Mouse (Mus musculus) heart, postnatal 36 days (tissue): ENCODE measurements at regions not wholly inside any gene's neighbourhood (a gene's known extent, or its start where the extent isn't known, plus 50 kb on each side); places are given as distances from the start of the nearest gene placed in this dataset.
"Not testable (repeated sequence)": the region's sequence is repeated elsewhere in the genome, so short reads cannot be mapped to it uniquely, and the experiment has no call there.

Source experiments
- DNase-seq, 2 experiments: peaks; one replicate each; pipeline ENCODE4 v3.0.0; 2021 to 2022
- intact Hi-C: fragments of 180-260 bp; cut with DNase I; formaldehyde crosslinking; loops from one replicate; pipeline ENCODE4 v1.15.1; 2025

- intact Hi-C loops = no loop called here
- DNase-seq = no peak
These were observed 248.5 kb downstream of the Setd4 start for GRCm38 (mm10) chr16:93355204-93355899.

GRCm38 (mm10) chr16:93353971-93354370, 249.9 kb downstream of the Setd4 start:
- intact Hi-C loops = no loop called here
- DNase-seq = no peak

GRCm38 (mm10) chr16:93344555-93344954, 259.3 kb downstream of the Setd4 start:
- no peak for DNase-seq
- intact Hi-C loops = no loop called here

GRCm38 (mm10) chr16:93342701-93343100, 261.2 kb downstream of the Setd4 start:
- no peak for DNase-seq
- intact Hi-C loops = no loop called here

- no peak for DNase-seq
- intact Hi-C loops = no loop called here
These were observed 262.1 kb downstream of the Setd4 start for GRCm38 (mm10) chr16:93341791-93342190.

- intact Hi-C loops = no loop called here
- no peak for DNase-seq
These were observed 265.1 kb downstream of the Setd4 start for GRCm38 (mm10) chr16:93338806-93339205.

- no peak for DNase-seq
- intact Hi-C loops = no loop called here
These were observed 268.3 kb downstream of the Setd4 start for GRCm38 (mm10) chr16:93335322-93336111.

- no peak for DNase-seq
- intact Hi-C loops = no loop called here
These were observed 270.2 kb downstream of the Setd4 start for GRCm38 (mm10) chr16:93333654-93334053.

GRCm38 (mm10) chr16:93328680-93329395, 275.0 kb downstream of the Setd4 start:
- DNase-seq = no peak
- intact Hi-C loops = no loop called here

GRCm38 (mm10) chr16:93324911-93325310, 279.0 kb downstream of the Setd4 start:
- DNase-seq = no peak
- intact Hi-C loops = no loop called here

- intact Hi-C loops = no loop called here
- DNase-seq = no peak
These were observed 280.7 kb downstream of the Setd4 start for GRCm38 (mm10) chr16:93323172-93323571.

- intact Hi-C loops = no loop called here
- no peak for DNase-seq
These were observed 284.3 kb downstream of the Setd4 start for GRCm38 (mm10) chr16:93319581-93319980.

GRCm38 (mm10) chr16:93311644-93312043, 292.2 kb downstream of the Setd4 start:
- DNase-seq = no peak
- intact Hi-C loops = loop anchor here (5.0 kb wide), 1 partner anchor 141 kb away; no protein-coding TSS in a partner anchor

- DNase-seq = no peak
- intact Hi-C loops = no loop called here
These were observed 295.1 kb downstream of the Setd4 start for GRCm38 (mm10) chr16:93308666-93309360.

- DNase-seq = no peak
- intact Hi-C loops = no loop called here
These were observed 296.9 kb downstream of the Setd4 start for GRCm38 (mm10) chr16:93306951-93307350.

GRCm38 (mm10) chr16:93306140-93306539, 297.7 kb downstream of the Setd4 start:
- intact Hi-C loops, DNase-seq: not testable (repeated sequence)

- no peak for DNase-seq
- intact Hi-C loops = no loop called here
These were observed 309.4 kb downstream of the Setd4 start for GRCm38 (mm10) chr16:93294430-93294829.

- peak; percentile 60 to 65 for DNase-seq
- intact Hi-C loops = loop anchor here (1.0 kb wide), 3 partner anchors 161 to 728 kb away; no protein-coding TSS in a partner anchor
These were observed 310.8 kb downstream of the Setd4 start for GRCm38 (mm10) chr16:93292965-93293653.

GRCm38 (mm10) chr16:93292181-93292834, 311.6 kb downstream of the Setd4 start:
- DNase-seq = no peak

GRCm38 (mm10) chr16:93288036-93288435, 315.8 kb downstream of the Setd4 start:
- no peak for DNase-seq
- intact Hi-C loops = no loop called here

More at GRCm38 (mm10) chr16:93292181-93292834, 311.6 kb downstream of the Setd4 start:
- intact Hi-C loops = no loop called here
